Mouse (Mus musculus) thymus, adult 18-20 months (tissue): ENCODE data around the gene Myd88.

Source experiments
- DNase-seq, 2 experiments: peaks; one replicate each; pipeline ENCODE4 v3.0.0; 2022; ENCODE audit warnings: mixed read lengths in 2 of 2

The Myd88 gene

DNA sequence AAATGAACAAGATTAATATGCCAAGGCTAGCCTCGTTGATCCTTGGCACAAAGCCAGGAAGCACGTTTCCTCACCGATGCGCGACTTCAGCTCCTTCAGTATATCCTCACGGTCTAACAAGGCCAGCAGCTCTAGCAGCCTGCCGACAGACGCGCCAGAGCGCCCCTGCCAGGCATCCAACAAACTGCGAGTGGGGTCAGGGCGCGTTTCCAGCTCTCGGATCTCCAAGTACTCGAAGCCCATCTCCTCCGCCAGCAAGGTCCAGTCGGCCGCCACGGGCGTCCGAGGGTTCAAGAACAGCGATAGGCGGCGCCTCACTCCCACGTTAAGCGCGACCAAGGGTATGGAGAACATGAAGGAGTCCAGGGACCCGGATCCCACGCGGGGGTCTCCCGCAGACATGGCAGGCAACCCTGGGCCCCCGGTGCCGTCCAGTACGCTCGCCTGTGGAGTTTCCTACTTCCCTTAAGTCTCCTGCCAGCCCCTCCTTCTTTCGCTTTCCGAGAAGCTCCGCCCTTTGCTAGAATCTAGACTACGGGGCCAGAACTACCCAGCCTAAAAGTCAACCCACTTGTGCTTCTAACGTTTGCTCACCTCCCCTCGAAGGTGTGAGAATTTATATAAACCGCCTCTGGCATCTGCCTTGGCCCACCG, 1.5 kb downstream of the Myd88 start, which contains the start of gene Acaa1a:
Acaa1a (plus strand) TSS at position 119 of the 654 bp plus-strand sequence.
- DNase-seq, result peak; percentile 52 to 67

DNA sequence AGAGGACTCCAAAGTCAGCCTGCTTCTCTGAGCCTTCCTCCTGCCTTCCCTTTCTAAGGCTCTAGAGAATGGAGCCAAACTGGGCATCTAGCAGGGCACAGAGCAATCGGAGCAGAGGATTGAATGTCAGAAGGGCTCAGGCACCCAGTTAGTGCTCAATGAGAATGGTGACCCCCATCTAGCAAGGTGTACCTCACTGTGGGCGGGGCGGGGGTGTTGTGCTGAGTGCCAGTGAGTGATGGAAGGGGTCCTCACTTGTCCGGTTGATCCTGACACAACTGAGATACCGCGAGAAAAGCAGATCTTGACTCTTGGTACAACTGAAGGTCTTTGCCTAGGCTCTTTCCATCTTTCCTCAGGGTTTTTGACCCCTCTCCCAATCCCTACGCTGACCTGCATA, 2.1 kb downstream of the Myd88 start:
- no peak for DNase-seq

GRCm38 (mm10) chr9:119338350-119338749, 2.9 kb downstream of the Myd88 start:
- DNase-seq, result no peak

- no peak for DNase-seq
These were observed 3.4 kb downstream of the Myd88 start for GRCm38 (mm10) chr9:119337842-119338241.

GRCm38 (mm10) chr9:119335571-119335970, 5.6 kb downstream of the Myd88 start:
- DNase-seq, result no peak

DNA sequence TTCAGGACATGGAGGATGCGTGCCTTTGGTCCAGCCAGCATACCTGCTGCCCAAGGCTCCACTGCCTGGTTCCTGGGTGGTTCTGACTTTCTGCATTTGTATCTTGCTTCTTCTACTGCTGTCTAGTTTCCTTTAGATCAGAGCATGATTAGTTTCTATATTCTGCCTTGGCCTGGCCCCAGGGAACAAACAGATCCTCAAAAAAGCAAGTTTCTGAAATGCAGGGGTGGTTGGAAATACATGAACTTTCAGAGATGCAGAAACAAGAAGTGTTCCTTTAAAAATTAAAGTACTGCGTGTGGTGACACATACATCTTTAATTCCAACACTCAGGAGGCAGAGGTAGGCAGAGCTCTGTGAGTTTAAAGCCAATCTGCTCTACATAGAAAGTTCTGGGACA, 6.4 kb downstream of the Myd88 start:
- DNase-seq, result no peak

DNA sequence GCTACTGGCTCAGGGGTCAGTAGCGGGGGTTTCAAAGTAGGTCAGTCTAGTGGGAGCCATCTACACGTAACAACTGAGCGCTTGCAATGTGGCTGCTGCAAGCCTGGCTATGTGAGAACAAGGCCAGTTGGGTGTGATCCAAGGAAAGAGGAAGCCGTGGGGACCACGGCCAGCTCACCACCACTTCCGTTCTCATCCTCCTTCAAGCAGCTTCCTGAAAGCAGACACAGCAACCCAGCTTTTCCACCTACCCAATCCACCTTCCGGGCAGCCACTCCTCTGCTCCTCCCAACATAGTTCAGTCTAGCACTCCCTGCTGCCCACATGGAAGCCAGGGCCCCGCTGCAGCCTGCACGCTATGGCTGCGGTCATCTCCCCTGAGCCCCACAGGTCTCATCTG, 6.9 kb downstream of the Myd88 start:
- no peak for DNase-seq

DNA sequence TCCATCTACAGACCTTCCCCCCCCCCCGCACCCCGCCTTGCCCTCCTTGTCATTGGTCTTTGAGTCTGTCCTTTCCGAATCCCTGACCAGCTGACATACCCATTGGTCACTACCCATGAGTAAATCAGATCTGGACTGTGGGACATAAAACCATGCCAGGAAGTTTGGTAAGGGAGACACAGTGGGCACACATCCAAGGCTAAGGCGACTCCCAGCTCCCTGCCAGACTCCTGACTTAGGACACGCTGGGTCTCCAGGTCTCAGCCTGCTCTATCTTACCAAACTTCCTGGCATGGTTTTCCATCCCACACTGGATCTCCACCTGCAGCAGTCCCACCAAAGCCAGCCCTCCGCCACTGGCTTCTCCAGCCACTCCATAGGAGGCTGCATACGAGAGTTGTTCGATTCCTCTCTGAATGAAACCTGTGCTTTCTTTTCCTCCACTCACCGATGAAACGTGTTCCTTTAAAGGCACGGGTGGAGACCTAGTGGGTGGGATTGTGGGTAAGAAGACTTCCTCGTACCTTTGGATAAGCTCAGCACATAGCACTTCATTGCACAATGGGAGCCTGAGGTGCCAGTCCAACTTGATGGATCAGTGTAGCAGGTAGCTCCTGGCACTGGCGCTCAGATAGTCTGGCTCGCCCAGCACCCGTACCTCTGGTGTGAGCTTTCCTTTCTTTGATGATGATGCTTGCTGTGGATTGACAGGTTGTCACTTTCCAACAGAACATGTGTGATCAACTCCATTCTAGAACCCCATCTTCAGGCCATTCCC, 10.8 kb downstream of the Myd88 start:
- DNase-seq, result no peak

DNA sequence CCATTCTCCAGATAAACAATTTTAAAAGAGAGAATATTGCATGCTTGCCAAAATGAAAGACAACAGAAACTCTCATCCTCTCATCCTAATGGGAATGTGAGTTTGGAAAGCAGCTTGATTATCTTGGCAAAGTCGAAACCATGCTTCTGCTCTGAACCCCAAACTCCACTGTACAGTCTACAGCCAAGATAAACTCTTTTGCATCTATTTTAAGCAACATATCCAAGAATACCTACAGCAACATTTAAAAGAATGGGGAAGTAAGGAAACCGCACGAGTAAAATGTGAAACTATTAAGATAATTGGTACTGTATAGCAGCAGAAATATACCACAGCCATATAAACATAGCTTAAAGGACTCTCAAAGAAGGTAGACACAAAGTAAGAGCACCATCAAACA, 12.7 kb downstream of the Myd88 start:
- DNase-seq, result no peak

GRCm38 (mm10) chr9:119324130-119324529, 17.1 kb downstream of the Myd88 start:
- no peak for DNase-seq

- DNase-seq, result no peak
These were observed 18.0 kb downstream of the Myd88 start for GRCm38 (mm10) chr9:119323260-119323645.

DNA sequence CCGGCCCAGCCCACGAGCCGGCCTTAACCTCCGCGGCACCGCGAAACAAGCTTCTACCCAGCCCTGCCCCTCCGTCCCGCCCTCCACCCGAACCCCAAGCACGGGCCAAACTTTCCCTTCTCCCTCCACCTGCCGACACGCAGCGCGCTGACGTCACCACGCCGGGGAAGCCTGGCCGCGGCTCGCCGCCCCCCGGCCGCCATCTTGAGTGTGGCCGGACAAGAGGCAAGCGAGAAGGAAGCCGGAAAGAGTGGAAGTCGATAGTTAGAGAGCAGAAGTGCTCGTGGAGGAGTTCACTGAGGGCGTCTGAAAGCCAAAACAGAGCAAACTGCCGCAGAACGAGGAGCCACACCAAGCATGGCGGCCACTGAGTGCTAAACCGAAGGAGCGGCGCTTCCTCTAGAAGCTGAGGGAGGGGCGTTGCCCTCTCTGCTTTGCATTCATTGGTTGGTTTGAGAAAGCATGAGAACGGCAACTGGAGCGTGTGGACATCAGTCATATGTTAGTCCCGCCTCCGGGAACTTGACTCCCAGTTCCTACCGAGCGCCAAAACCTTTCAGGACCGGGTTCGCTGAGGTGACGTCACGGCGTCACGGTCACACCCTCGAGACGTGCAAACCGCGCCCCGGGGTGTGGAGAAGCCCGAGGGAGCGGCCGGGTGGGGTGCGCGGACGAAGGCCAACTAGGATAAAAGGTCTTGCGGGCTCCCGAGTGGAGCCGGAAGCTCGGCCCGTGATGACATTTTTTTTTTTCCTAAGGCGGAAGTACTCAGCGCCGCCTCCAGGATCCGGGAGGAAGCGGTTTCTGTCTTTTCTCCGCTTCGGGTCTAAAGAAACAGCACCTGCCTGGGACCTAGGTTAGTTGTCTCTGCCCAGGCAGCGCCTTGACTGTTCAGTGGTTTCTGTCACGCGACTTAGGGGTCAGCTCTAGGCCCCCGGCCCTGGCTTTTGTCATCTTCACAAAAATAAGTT, 18.6 kb downstream of the Myd88 start, which contains the start of gene Oxsr1:
Oxsr1 (minus strand) TSS at position 139 of the 971 bp plus-strand sequence.
- DNase-seq, result peak; percentile 98 to 99

DNA sequence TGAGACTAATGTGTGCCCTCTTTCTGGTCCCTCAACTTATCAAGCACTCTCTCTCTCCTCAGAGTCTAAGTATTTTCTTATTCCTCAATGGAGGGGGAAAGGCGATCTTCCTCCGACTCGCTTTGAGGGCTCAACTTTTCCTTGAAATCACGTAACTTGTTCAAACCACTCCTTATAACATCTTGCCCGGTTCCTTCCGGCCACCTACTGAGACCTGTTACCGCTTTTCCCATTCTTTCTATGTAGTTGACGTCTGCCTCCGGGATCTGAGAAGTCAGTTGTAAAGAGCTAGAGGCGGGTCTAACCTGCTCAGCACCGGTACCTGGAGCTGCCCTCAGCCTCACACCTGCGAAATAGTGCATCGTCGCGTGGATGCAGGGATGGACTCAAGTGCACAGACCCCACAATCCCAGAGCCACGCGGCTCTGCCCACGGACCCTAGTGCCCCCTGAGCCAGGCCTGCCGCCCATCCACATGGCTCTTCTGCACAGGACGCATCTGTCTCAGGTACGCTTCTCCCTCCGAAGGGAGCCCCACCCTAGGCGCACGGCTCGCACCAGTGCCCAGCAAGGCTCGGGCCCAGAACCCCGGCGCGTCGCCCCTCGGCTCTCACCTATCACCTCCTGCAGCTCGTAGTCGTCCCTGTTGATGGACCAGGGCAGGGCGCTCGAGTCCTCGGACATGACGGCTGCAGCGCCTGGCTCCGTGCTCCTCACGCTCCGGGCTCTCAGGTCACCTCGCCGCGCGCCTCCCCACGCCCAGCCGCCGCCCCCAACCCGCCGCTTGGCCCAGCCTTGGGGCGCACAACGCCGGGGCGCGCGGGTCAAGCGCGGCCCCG, 19.6 kb downstream of the Myd88 start:
- DNase-seq, result no peak

DNA sequence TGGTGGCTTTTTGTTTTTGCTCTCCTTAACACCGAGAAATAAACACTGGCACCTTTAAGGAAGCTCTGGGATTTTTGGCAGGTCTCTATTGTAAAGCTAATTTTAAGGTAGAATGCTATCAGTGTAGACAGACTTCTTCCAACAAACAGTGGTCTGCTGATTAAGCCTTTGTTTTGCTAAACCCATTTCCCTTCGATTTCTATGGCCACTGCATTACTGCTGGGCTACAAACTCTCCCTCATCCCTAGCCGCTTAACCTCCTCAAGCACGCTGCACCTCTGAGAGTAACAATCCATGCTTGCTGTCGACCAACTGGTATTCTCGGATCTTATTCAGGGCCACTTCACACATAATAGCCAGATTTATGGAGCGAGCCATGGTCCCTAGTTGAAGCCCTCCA, 20.3 kb downstream of the Myd88 start:
- DNase-seq, result no peak

DNA sequence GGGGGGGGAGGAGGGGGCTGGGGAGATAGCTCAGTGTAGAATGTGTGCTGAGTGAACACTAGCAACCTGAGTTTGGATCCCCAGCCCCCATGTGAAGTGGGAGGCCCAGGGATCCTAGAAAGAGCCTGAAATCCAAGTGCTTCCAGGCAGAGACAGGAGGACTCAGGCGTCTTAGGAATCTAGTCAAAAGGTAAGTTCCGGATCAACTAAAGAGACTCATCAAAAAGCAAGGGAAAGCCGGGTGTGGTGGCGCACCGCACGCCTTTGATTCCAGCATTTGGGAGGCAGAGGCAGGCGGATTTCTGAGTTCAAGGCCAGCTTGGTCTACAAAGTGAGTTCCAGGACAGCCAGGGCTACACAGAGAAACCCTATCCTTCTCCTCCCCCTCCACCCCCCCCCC, 20.8 kb downstream of the Myd88 start:
- no peak for DNase-seq

GRCm38 (mm10) chr9:119318891-119319290, 22.3 kb downstream of the Myd88 start:
- DNase-seq, result no peak

GRCm38 (mm10) chr9:119313096-119313495, 28.1 kb downstream of the Myd88 start:
- no peak for DNase-seq

- DNase-seq, result no peak
These were observed 32.1 kb downstream of the Myd88 start for GRCm38 (mm10) chr9:119309067-119309466.

DNA sequence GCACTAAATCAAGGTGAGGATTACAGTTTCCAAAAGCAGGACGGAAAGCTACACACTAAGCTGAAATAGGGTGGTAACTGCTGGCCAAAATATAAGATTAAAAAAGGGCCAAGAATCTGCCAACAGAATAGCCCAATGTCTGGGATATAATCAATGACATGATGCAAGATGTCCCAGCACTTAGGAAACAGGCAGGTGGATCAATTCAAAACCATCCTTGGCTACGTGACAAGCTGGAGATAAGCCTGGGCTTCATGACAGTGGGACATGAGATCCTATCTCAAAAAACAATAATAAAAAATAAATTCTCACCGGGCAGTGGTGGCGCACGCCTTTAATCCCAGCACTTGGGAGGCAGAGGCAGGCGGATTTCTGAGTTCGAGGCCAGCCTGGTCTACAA, 35.3 kb downstream of the Myd88 start:
- no peak for DNase-seq

GRCm38 (mm10) chr9:119298563-119298962, 42.6 kb downstream of the Myd88 start:
- no peak for DNase-seq

DNA sequence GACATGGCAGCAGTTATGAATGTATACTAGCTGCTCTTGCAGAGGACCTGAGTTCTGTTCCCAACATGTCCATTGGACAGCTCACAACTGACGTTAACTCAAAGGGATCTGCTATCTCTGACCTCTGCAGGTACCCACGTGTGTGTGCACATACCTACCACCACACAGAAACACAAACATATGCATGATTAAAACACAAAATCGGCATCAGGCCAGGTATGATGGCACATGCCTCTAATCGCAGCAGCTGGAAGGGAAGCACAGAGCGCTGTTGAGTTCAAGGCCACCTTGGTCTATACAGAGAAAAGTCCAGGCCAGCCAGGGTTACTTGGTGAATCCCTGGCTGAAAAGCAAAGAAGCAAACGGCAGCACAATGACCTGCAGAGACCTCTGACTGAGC, 43.5 kb downstream of the Myd88 start:
- no peak for DNase-seq

- DNase-seq, result no peak
These were observed 50.4 kb downstream of the Myd88 start for GRCm38 (mm10) chr9:119290791-119291190.
